Mouse (Mus musculus): ENCODE data around the gene Ccser1. TPM values are rescaled to one million over a fixed set of nuclear protein-coding genes. Genes with fewer than 3 reads are reported as not detected.

Ccser1 gene
- polyA plus RNA-seq, 1 experiment from 2014 or later, result 16.2 TPM

- ATAC-seq (ENCODE audit: low FRiP score, low TSS enrichment), result no peak
- no peak overlapping the region for H3K4me3 ChIP-seq (ENCODE audit: low read length)
- H3K27me3 ChIP-seq (ENCODE audit: control insufficient read depth, insufficient read depth, low read length), result no peaks in the 10 kb centered on the region
- no peaks in the 10 kb centered on the region for H3K36me3 ChIP-seq (ENCODE audit: control insufficient read depth, insufficient read depth, low read length)
- H3K27ac ChIP-seq (ENCODE audit: low read depth, low read length), result peak overlapping the region; percentile 44; the same call in 1 of the 2 replicates
- no peaks in the 10 kb centered on the region for H3K4me1 ChIP-seq (ENCODE audit: control insufficient read depth, insufficient read depth, low read length)
- no peak overlapping the region for H3K9ac ChIP-seq (ENCODE audit: low read depth, low read length)
- H3K9me3 ChIP-seq (ENCODE audit: control insufficient read depth, low read length), result no peaks in the 10 kb centered on the region
- H3K4me2 ChIP-seq (replicated peaks; ENCODE audit: low read depth, low read length), result no peak overlapping the region
- 36% methylated on average over 5 of the region's 5 CpGs for WGBS
These were observed 251.0 kb downstream of the Ccser1 start for GRCm38 (mm10) chr6:61430881-61431725.

GRCm38 (mm10) chr6:61431726-61431984 lies 251.5 kb downstream of the Ccser1 start:
- Histone ChIP-seq H3K4me2 (replicated peaks; ENCODE audit: low read depth, low read length) (no peak overlapping the region), H3K36me3 (ENCODE audit: control insufficient read depth, insufficient read depth, low read length) (no peaks in the 10 kb centered on the region), H3K27ac (ENCODE audit: low read depth, low read length) (no peak overlapping the region), H3K9me3 (ENCODE audit: control insufficient read depth, low read length) (no peaks in the 10 kb centered on the region), H3K4me3 (ENCODE audit: low read length) (no peak overlapping the region), H3K9ac (ENCODE audit: low read depth, low read length) (no peak overlapping the region), H3K4me1 (ENCODE audit: control insufficient read depth, insufficient read depth, low read length) (no peaks in the 10 kb centered on the region), H3K27me3 (ENCODE audit: control insufficient read depth, insufficient read depth, low read length) (no peaks in the 10 kb centered on the region)
- ATAC-seq (ENCODE audit: low FRiP score, low TSS enrichment), result no peak
- WGBS, result 67% methylated on average over 2 of the region's 2 CpGs

GRCm38 (mm10) chr6:61432167-61432566 lies 252.0 kb downstream of the Ccser1 start:
- no peaks in the 10 kb centered on the region for H3K36me3 ChIP-seq (ENCODE audit: control insufficient read depth, insufficient read depth, low read length)
- no peaks in the 10 kb centered on the region for H3K27me3 ChIP-seq (ENCODE audit: control insufficient read depth, insufficient read depth, low read length)
- 50% methylated on average over 3 of the region's 3 CpGs for WGBS
- H3K4me3 ChIP-seq (ENCODE audit: low read length), result no peak overlapping the region
- H3K4me2 ChIP-seq (replicated peaks; ENCODE audit: low read depth, low read length), result no peak overlapping the region
- H3K9me3 ChIP-seq (ENCODE audit: control insufficient read depth, low read length), result no peaks in the 10 kb centered on the region
- ATAC-seq (ENCODE audit: low FRiP score, low TSS enrichment), result no peak
- no peak overlapping the region for H3K27ac ChIP-seq (ENCODE audit: low read depth, low read length)
- H3K4me1 ChIP-seq (ENCODE audit: control insufficient read depth, insufficient read depth, low read length), result no peaks in the 10 kb centered on the region
- H3K9ac ChIP-seq (ENCODE audit: low read depth, low read length), result no peak overlapping the region

- no peak overlapping the region for H3K4me3 ChIP-seq (ENCODE audit: low read length)
These were observed 252.6 kb downstream of the Ccser1 start for GRCm38 (mm10) chr6:61432703-61433102.

GRCm38 (mm10) chr6:61438165-61438564 lies 258.0 kb downstream of the Ccser1 start:
- no peak overlapping the region for H3K4me2 ChIP-seq (replicated peaks; ENCODE audit: low read depth, low read length)
- no peak overlapping the region for H3K9ac ChIP-seq (ENCODE audit: low read depth, low read length)
- no peak overlapping the region for H3K4me3 ChIP-seq (ENCODE audit: low read length)
- H3K9me3 ChIP-seq (ENCODE audit: control insufficient read depth, low read length), result no peaks in the 10 kb centered on the region
- ATAC-seq (ENCODE audit: low FRiP score, low TSS enrichment), result no peak
- H3K4me1 ChIP-seq (ENCODE audit: control insufficient read depth, insufficient read depth, low read length), result no peaks in the 10 kb centered on the region
- H3K27ac ChIP-seq (ENCODE audit: low read depth, low read length), result no peak overlapping the region
- no peaks in the 10 kb centered on the region for H3K36me3 ChIP-seq (ENCODE audit: control insufficient read depth, insufficient read depth, low read length)
- no peaks in the 10 kb centered on the region for H3K27me3 ChIP-seq (ENCODE audit: control insufficient read depth, insufficient read depth, low read length)

More at GRCm38 (mm10) chr6:61432703-61433102, 252.6 kb downstream of the Ccser1 start:
- Histone ChIP-seq H3K27ac (ENCODE audit: low read depth, low read length) (no peak overlapping the region), H3K4me1 (ENCODE audit: control insufficient read depth, insufficient read depth, low read length) (no peaks in the 10 kb centered on the region), H3K9ac (ENCODE audit: low read depth, low read length) (no peak overlapping the region), H3K4me2 (replicated peaks; ENCODE audit: low read depth, low read length) (no peak overlapping the region), H3K36me3 (ENCODE audit: control insufficient read depth, insufficient read depth, low read length) (no peaks in the 10 kb centered on the region), H3K27me3 (ENCODE audit: control insufficient read depth, insufficient read depth, low read length) (no peaks in the 10 kb centered on the region), H3K9me3 (ENCODE audit: control insufficient read depth, low read length) (no peaks in the 10 kb centered on the region)
- 50% methylated on average over 3 of the region's 3 CpGs for WGBS
- ATAC-seq (ENCODE audit: low FRiP score, low TSS enrichment), result no peak

GRCm38 (mm10) chr6:61471371-61472152 lies 291.4 kb downstream of the Ccser1 start:
- H3K4me3 ChIP-seq (ENCODE audit: low read length), result no peak overlapping the region
- 87% methylated on average over 2 of the region's 2 CpGs for WGBS
- no peak overlapping the region for H3K9ac ChIP-seq (ENCODE audit: low read depth, low read length)
- H3K4me1 ChIP-seq (ENCODE audit: control insufficient read depth, insufficient read depth, low read length), result no peaks in the 10 kb centered on the region
- no peak overlapping the region for H3K27ac ChIP-seq (ENCODE audit: low read depth, low read length)
- no peak for ATAC-seq (ENCODE audit: low FRiP score, low TSS enrichment)
- H3K4me2 ChIP-seq (replicated peaks; ENCODE audit: low read depth, low read length), result no peak overlapping the region
- H3K36me3 ChIP-seq (ENCODE audit: control insufficient read depth, insufficient read depth, low read length), result no peaks in the 10 kb centered on the region
- no peaks in the 10 kb centered on the region for H3K27me3 ChIP-seq (ENCODE audit: control insufficient read depth, insufficient read depth, low read length)
- H3K9me3 ChIP-seq (ENCODE audit: control insufficient read depth, low read length), result no peaks in the 10 kb centered on the region

- whole genome bisulfite sequencing, result 59% methylated on average over 3 of the region's 3 CpGs
These were observed 305.2 kb downstream of the Ccser1 start for GRCm38 (mm10) chr6:61485336-61485735.

GRCm38 (mm10) chr6:61491979-61492821 lies 312.1 kb downstream of the Ccser1 start:
- Histone ChIP-seq H3K27ac (ENCODE audit: low read depth, low read length) (no peak overlapping the region), H3K36me3 (ENCODE audit: control insufficient read depth, insufficient read depth, low read length) (no peaks in the 10 kb centered on the region), H3K4me2 (replicated peaks; ENCODE audit: low read depth, low read length) (no peak overlapping the region), H3K4me3 (ENCODE audit: low read length) (no peak overlapping the region), H3K27me3 (ENCODE audit: control insufficient read depth, insufficient read depth, low read length) (no peaks in the 10 kb centered on the region), H3K9ac (ENCODE audit: low read depth, low read length) (no peak overlapping the region), H3K4me1 (ENCODE audit: control insufficient read depth, insufficient read depth, low read length) (no peaks in the 10 kb centered on the region), H3K9me3 (ENCODE audit: control insufficient read depth, low read length) (no peaks in the 10 kb centered on the region)
- ATAC-seq (ENCODE audit: low FRiP score, low TSS enrichment), result no peak
- WGBS, result 56% methylated on average over 4 of the region's 4 CpGs

More at GRCm38 (mm10) chr6:61485336-61485735, 305.2 kb downstream of the Ccser1 start:
- no peak overlapping the region for H3K27ac ChIP-seq (ENCODE audit: low read depth, low read length)
- H3K27me3 ChIP-seq (ENCODE audit: control insufficient read depth, insufficient read depth, low read length), result no peaks in the 10 kb centered on the region
- H3K36me3 ChIP-seq (ENCODE audit: control insufficient read depth, insufficient read depth, low read length), result no peaks in the 10 kb centered on the region
- no peaks in the 10 kb centered on the region for H3K4me1 ChIP-seq (ENCODE audit: control insufficient read depth, insufficient read depth, low read length)
- no peak overlapping the region for H3K9ac ChIP-seq (ENCODE audit: low read depth, low read length)
- no peak for ATAC-seq (ENCODE audit: low FRiP score, low TSS enrichment)
- no peak overlapping the region for H3K4me3 ChIP-seq (ENCODE audit: low read length)
- no peak overlapping the region for H3K4me2 ChIP-seq (replicated peaks; ENCODE audit: low read depth, low read length)
- H3K9me3 ChIP-seq (ENCODE audit: control insufficient read depth, low read length), result no peaks in the 10 kb centered on the region

Measured in kidney, embryonic 14.5 days (tissue).